Mouse (Mus musculus): Measurements from ENCODE around the gene Ptk7.

Gene Ptk7

GRCm38 (mm10) chr17:46609721-46610514 lies 19.4 kb downstream of the Ptk7 start:
- DNase-seq (ENCODE audit: low read depth, low spot score) = no peak

- DNase-seq (ENCODE audit: low read depth, low spot score) = peak; percentile 50
Measured at GRCm38 (mm10) chr17:46605987-46606386, 23.3 kb downstream of the Ptk7 start.

GRCm38 (mm10) chr17:46605126-46605525 lies 24.2 kb downstream of the Ptk7 start:
- no peak for DNase-seq (ENCODE audit: low read depth, low spot score)

DNA sequence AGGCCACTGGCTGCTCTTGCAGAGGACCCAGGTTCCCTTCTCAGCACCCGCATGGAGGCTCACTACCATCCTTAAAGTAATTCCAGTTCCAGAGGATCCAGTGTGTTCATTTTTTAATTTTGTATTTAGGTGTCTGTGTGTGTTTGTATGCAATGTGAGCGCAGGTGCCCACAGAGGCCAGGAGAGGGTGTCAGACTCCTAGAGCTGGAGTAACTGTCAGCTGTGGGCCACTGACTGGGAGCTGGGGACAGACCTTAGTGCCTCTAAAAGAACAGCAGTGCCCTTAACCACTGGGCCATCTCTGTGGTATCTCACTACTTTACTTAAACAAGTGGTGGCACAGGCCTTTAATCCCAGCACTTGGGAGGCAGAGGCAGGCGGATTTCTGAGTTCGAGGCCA lies 26.1 kb downstream of the Ptk7 start:
- peak; percentile 53 for DNase-seq (ENCODE audit: low read depth, low spot score)

GRCm38 (mm10) chr17:46602212-46602611 lies 27.1 kb downstream of the Ptk7 start:
- DNase-seq (ENCODE audit: low read depth, low spot score) = no peak

DNA sequence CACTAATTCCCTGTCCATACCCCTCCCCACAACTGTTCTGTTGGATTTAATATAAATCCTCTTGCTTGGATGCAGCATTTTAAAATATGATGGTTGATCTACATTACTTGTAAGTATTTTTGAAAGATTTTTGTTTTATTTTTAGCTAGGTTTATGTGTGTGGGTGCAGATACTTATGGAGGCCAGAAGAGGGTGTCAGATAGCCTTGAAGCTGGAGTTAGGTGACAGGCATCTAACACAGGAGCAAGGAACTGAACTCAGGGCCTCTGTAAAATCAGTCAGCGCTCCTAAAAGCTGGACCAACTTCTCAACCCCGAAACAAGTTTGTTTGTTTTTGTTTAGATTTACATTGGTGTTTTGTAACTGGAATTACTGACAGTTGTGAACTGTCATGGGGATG lies 28.7 kb downstream of the Ptk7 start:
- DNase-seq (ENCODE audit: low read depth, low spot score) = peak; percentile 75

GRCm38 (mm10) chr17:46598963-46599362 lies 30.3 kb downstream of the Ptk7 start:
- no peak for DNase-seq (ENCODE audit: low read depth, low spot score)

GRCm38 (mm10) chr17:46597956-46598355 lies 31.3 kb downstream of the Ptk7 start:
- no peak for DNase-seq (ENCODE audit: low read depth, low spot score)

GRCm38 (mm10) chr17:46595336-46595735 lies 34.0 kb downstream of the Ptk7 start:
- DNase-seq (ENCODE audit: low read depth, low spot score) = no peak

GRCm38 (mm10) chr17:46594606-46595005 lies 34.7 kb downstream of the Ptk7 start:
- DNase-seq (ENCODE audit: low read depth, low spot score) = no peak

- DNase-seq (ENCODE audit: low read depth, low spot score) = no peak
Measured at GRCm38 (mm10) chr17:46593124-46593523, 36.2 kb downstream of the Ptk7 start.

DNA sequence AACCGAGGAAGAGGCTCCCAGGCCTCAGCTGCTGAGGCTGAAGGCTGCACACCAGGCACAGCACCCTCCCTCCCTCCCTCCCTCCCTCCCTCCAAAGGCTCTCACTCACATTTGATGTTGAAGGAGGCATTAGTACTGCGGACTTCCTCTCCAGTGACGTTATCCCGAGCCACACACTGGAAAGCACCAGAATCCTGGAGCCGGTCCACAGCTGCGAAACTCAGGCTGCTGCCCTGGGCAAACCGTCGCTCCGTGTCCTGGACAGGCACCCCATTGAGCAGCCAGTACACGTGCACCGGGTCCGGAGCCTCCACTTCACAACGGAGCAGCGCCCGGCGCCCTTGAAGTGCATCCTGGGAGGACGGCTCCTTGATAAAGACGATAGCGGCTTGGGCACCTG lies 37.9 kb downstream of the Ptk7 start:
- DNase-seq (ENCODE audit: low read depth, low spot score) = no peak

DNA sequence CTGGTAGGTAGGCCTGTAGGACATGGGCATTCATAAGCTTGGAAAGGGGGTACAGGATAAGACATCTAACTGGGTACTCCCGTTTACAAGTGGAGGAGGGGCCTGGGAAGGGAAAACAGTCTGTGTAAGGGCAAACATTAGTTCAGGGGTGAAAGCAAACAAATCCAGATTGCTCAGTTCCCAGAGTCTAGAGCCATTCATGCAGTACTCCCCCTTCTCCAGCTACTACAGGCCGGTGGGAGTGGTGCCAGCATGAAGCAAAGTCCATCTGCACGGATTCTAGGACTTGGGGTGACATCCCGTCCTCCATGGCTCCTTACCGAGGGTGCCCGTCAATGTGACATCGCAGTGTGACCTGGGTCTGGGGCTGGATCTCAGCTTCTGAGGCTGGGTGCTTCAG lies 38.9 kb downstream of the Ptk7 start:
- DNase-seq (ENCODE audit: low read depth, low spot score) = no peak

DNA sequence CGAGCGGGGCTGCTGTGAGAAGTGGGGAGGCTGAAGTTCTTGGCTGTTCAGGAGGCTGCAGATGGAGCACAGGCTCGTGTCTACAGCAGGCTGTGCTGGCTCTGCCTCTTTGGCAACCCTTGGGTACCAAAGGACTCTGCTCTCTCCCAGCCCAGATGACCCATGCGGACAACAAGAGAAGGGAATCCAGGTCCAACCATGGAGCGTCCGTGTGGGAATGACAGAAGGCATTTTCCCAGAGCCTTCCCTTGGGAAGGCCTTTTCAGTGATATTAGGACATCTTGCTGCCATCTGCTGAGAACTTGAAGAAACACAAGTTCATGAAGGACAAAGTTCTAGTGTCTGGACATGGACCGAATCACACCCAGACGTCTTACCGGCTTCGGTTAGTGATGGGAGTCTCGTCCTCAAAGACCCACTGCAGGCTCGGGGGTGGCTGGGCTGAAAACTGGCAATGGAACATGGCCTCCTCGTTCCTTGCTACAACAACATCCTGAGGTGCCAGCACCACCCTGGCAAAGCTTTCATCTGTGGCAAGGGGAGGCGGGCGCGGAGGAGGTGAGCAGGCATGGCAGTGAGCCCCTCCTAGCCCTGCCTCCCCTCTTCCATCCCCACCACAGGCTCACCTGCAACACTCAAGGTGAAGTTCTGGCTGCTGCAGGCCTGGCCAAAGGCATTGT lies 39.5 kb downstream of the Ptk7 start:
- DNase-seq (ENCODE audit: low read depth, low spot score) = no peak

- no peak for DNase-seq (ENCODE audit: low read depth, low spot score)
Measured at GRCm38 (mm10) chr17:46588913-46589312, 40.4 kb downstream of the Ptk7 start.

- no peak for DNase-seq (ENCODE audit: low read depth, low spot score)
Measured at GRCm38 (mm10) chr17:46588173-46588572, 41.1 kb downstream of the Ptk7 start.

DNA sequence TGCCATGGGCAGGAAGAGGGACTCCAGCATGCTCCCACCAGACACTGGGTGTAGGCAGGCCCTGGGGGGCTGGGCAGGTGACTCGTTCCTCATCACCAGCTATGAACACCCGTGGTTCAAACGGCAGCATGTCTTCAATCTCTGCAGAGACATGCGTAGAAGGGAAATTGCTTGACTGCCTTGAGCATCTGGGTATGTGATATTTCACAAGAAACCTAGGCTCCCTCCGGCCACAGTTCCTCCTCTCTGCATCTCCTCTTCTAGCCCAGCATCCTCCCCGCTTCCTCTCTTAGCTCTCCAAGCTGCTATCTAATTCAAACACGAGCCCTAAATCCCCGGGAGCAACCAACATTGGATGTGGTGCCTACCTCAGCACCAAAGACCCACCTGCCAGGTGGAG lies 43.0 kb downstream of the Ptk7 start:
- DNase-seq (ENCODE audit: low read depth, low spot score) = no peak

- no peak for DNase-seq (ENCODE audit: low read depth, low spot score)
Measured at GRCm38 (mm10) chr17:46578650-46579049, 50.7 kb downstream of the Ptk7 start.

- peak; percentile 62 for DNase-seq (ENCODE audit: low read depth, low spot score)
Measured at GRCm38 (mm10) chr17:46576070-46576469, 53.2 kb downstream of the Ptk7 start.

DNA sequence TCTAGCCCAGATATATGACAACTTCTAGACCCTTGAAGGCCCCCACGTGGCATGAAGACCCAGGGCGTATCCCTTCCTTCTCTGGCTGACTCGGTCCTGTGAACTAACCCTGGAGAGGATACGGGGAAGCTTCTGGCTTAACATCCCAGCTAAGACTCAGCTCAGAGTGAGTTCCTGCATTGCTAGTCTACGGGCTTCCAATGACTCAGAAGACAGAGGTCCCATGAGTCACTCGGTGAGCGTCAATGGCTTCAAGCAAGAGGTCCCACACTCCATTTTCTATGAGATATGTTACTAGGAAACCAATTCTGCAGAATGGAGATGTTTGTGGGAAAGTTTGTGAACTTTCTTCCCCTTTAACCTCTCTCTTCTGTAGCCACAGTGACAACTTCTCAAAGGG lies 54.8 kb downstream of the Ptk7 start:
- DNase-seq (ENCODE audit: low read depth, low spot score) = no peak

DNA sequence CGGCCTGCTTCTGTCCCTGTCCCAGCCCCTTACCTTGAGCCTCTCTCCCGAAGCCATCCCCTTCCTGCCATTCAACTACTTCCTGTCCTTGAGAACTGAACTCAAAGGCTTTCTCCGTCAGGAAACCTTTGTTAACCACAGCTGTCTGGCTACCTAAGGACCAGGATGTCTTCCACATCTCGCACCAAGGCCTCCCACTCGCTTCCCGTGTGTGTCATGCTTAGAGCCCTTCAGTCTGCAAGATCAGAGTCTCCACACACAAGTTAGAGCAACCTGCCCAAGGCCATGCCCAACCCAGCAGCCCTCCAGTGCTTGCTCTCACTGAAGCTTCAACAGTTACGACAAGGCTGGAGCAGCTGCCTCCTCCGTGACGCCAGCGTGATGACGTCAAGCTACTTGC lies 58.3 kb downstream of the Ptk7 start:
- no peak for DNase-seq (ENCODE audit: low read depth, low spot score)

DNA sequence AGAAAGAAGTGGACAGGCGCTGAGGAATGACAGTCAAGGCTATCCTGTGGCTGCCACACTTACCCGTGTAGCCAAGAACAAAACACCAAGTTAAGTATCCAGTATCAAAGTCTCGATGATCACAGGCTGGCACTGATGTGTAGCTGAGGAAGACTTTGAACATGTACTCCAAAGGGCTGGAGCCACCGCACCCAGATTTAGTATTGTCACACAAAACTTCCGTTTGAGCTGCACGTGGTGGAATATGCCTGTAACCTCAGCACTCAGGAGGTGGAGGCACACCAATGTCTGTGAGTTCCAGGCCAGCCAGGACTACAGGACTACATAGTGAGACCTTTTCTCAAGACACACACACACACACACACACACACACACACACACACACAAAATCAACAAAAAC lies 70.2 kb downstream of the Ptk7 start:
- no peak for DNase-seq (ENCODE audit: low read depth, low spot score)

DNA sequence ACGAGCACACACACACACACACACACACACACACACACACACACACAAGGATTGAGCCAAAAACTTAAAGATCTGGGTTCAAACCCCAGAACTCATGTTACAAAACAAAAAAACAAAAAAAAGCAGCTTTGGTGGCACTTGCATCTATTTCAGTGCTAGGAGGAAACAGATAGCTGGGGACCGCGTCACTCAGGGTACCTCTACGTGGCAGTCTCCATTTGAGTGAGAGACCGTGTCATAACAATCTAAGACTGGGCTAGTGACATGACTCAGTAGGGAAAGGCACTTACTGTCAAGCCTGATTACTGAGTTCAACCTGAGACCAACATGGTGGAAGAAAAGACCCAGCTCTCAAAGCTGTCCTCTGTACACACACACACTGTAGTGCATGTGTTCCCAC lies 71.2 kb downstream of the Ptk7 start:
- DNase-seq (ENCODE audit: low read depth, low spot score) = no peak
